Comparison of ENCODE assay signal across 8 mouse cellular contexts in the genomic region with DNA sequence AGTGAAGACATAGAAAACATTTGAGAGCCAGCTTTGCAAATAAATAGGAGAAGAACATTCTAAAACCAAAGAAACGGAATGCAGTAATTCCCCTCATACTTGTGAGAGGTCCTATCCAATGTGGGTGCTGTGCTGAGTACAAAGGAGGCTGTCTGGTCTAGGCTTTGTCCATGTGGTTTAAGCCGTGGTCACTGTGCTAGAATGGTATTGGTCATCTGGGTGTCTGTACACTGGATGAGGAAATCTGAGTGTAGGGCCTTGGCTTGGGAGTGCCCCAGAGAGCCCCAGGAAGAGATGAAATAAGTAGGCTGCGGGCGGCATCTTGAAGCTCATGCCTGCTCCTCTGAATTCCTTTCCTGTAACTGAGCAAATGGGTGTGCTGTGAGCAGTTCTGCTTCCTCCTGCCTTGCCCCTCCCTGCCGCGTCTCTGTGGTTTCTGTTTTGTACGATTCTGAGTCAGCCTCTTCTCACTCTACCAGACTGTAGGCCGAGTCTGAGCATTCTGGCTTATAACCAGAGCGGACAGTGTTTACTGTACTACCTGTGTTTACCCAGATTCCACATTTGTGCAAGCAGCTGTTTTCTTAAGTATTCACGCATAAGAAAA.
DNase-seq lines count a peak whose midpoint lies in the region.

No protein-coding gene starts in this region.

- intact Hi-C loops in heart, postnatal 10 days (cut with DNase I) = no loop called here
- intact Hi-C loops in left cerebral cortex, postnatal 25 days (cut with DNase I) = no loop called here

- peak; percentile 62 for DNase-seq in right cerebral cortex, adult 2 months (ENCODE audit: low spot score in 2 of 2)
- no peak for DNase-seq in right cerebral cortex, postnatal 4 days
- DNase-seq in adrenal gland, postnatal 36 days = peak; percentile 73 to 77
- peak; percentile 38 to 49 for DNase-seq in heart, postnatal 10 days
- peak; percentile 49 to 80 for DNase-seq in left cerebral cortex, postnatal 25 days (ENCODE audit: low spot score in 2 of 2)
- DNase-seq in naive thymus-derived CD4-positive, alpha-beta T cell, adult 2 months (ENCODE audit: low read depth) = peak; percentile 89
- peak; percentile 38 for DNase-seq in urinary bladder, postnatal 25 days (ENCODE audit: low spot score)
- DNase-seq in layer of hippocampus, postnatal 14 days (ENCODE audit: low spot score in 2 of 2) = no peak

Comparison
In these comparisons a context has a peak if more than half of its experiments do, and no peak if none do; other contexts are left out.
1. DNase-seq: peak in right cerebral cortex, adult 2 months (2 of 2), adrenal gland, postnatal 36 days (2 of 2), heart, postnatal 10 days (2 of 2), left cerebral cortex, postnatal 25 days (2 of 2), naive thymus-derived CD4-positive, alpha-beta T cell, adult 2 months (single experiment) and urinary bladder, postnatal 25 days (single experiment); none in right cerebral cortex, postnatal 4 days (single experiment) and layer of hippocampus, postnatal 14 days (0 of 2).